Mouse (Mus musculus) embryonic fibroblast, embryonic 13.5 days (primary cell): ENCODE results near the gene Scp2.

Source experiments
- CTCF ChIP-seq: IDR thresholded peaks from 2 replicates; pipeline ENCODE4 v1.5.1; 2011; ENCODE audit warnings: mild to moderate bottlenecking, control low read depth, low read length, moderate library complexity, borderline replicate concordance; ENCODE audit not compliant: insufficient read depth
- POLR2A ChIP-seq: IDR thresholded peaks from 2 replicates; pipeline ENCODE4 v1.6.1; 2011; ENCODE audit warnings: low read depth, mild to moderate bottlenecking, control low read depth, low read length, moderate library complexity

DNA sequence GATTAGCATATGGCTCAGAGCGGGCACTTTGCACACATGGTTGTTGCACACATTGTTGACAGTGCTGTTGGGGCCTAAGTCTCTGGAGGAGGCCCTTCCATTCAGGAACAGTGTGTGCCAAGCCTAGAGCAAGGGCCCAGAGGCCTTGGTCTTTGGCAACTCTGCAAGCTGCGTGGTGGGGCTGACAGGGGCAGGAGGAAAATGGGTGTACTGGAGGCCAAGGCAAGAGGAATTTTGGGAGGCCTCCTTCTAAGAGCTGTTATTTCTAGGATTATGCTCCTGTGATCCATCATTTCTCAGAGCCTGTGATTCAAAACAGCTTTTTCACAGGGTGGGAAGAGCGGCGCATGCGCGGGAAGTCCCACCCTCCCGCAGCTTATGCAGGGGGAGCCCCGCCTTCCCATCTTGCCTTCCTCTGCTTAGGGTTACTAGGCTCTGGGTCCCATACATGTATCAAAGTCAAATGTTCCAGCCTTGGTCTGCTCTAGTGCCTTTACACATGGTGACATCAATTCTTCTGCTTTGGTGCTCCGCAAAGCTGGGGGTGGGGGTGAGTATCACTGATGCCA is 148.3 kb downstream of the Scp2 start:
- TF ChIP-seq CTCF: no peak
- no peak for TF ChIP-seq POLR2A
